Mouse (Mus musculus): ENCODE measurements at regions not wholly inside any gene's neighbourhood (a gene's known extent, or its start where the extent isn't known, plus 50 kb on each side); places are given as distances from the start of the nearest gene placed in this dataset.

- TF ChIP-seq POLR2A (IDR thresholded peaks at IDR 0.05; ENCODE audit: low read depth, low read length) (no peak), CTCF (conservative IDR thresholded peaks at IDR 0.05; ENCODE audit: insufficient read depth, insufficient read length, low read depth, low read length) (no peak)
Observed at GRCm38 (mm10) chr13:72918895-72919294, 290.3 kb downstream of the Irx2 start.
